Comparison of ENCODE assay signal across 8 mouse cellular contexts in genomic region chr13:21407341-21407740, GRCm38 (mm10). TPM values are rescaled to one million over a fixed set of nuclear protein-coding genes. Genes with fewer than 3 reads are reported as not detected.
DNase-seq lines count a peak whose midpoint lies in the region; ATAC-seq and TF ChIP-seq lines count a peak whose summit lies in the region.

No protein-coding gene starts in this region.

- H3K27me3 ChIP-seq in liver, embryonic 12.5 days (replicated peaks): no peaks in the 10 kb centered on the region
- no peaks in the 10 kb centered on the region for H3K27me3 ChIP-seq in liver, postnatal 0 days (ENCODE audit: insufficient read depth, low read length)
- no peaks in the 10 kb centered on the region for H3K27me3 ChIP-seq in heart, embryonic 14.5 days (ENCODE audit: control insufficient read depth, insufficient read depth, low read length)
- no peaks in the 10 kb centered on the region for H3K27me3 ChIP-seq in midbrain, postnatal 0 days (ENCODE audit: insufficient read depth, low read length)

- DNase-seq in cerebellum, adult 9-11 months: peak; percentile 16
- no peak for DNase-seq in liver, postnatal 0 days
- DNase-seq in midbrain, postnatal 0 days (ENCODE audit: low spot score): no peak
- no peak for DNase-seq in spleen, postnatal 4 days (ENCODE audit: low spot score in 2 of 2)
- DNase-seq in adrenal gland, postnatal 25 days: no peak

- WGBS in liver, embryonic 12.5 days (ENCODE audit: insufficient replicate concordance): 77% methylated on average over 11 of the region's 11 CpGs
- WGBS in liver, postnatal 0 days (ENCODE audit: insufficient replicate concordance): 86% methylated on average over 11 of the region's 11 CpGs
- WGBS in heart, embryonic 14.5 days: 74% methylated on average over 11 of the region's 11 CpGs
- 79% methylated on average over 11 of the region's 11 CpGs for WGBS in midbrain, postnatal 0 days

- H3K4me3 ChIP-seq in liver, embryonic 12.5 days: no peak overlapping the region
- no peak overlapping the region for H3K4me3 ChIP-seq in liver, postnatal 0 days (ENCODE audit: low read depth, low read length)
- H3K4me3 ChIP-seq in heart, embryonic 14.5 days (ENCODE audit: control insufficient read depth in 1 of 2, insufficient read depth in 1 of 2, low read depth in 1 of 2, low read length in 2 of 2): no peak overlapping the region; a peak in 1 of 4 replicates
- no peak overlapping the region for H3K4me3 ChIP-seq in midbrain, postnatal 0 days (ENCODE audit: low read depth, low read length)

- H3K9ac ChIP-seq in liver, embryonic 12.5 days: no peak overlapping the region
- no peak overlapping the region for H3K9ac ChIP-seq in liver, postnatal 0 days (replicated peaks)
- H3K9ac ChIP-seq in heart, embryonic 14.5 days (ENCODE audit: low read length): no peak overlapping the region
- H3K9ac ChIP-seq in midbrain, postnatal 0 days (replicated peaks; ENCODE audit: low read length, poor library complexity, severe bottlenecking): no peak overlapping the region

- peaks cover 22% of the 10 kb centered on the region for H3K4me1 ChIP-seq in liver, embryonic 12.5 days
- H3K4me1 ChIP-seq in liver, postnatal 0 days (ENCODE audit: insufficient read depth): peaks cover 12% of the 10 kb centered on the region; the same call in 1 of the 2 replicates
- no peaks in the 10 kb centered on the region; a peak in 1 of 4 replicates for H3K4me1 ChIP-seq in heart, embryonic 14.5 days (ENCODE audit: control insufficient read depth in 2 of 2, insufficient read depth in 2 of 2, low read length in 2 of 2)
- no peaks in the 10 kb centered on the region for H3K4me1 ChIP-seq in midbrain, postnatal 0 days (ENCODE audit: insufficient read depth, low read length)

- no peak for TF ChIP-seq EP300 in liver, postnatal 0 days (IDR thresholded peaks at IDR 0.05; ENCODE audit: low read depth)

- H3K9me3 ChIP-seq in liver, embryonic 12.5 days (replicated peaks): no peaks in the 10 kb centered on the region
- no peaks in the 10 kb centered on the region for H3K9me3 ChIP-seq in liver, postnatal 0 days (ENCODE audit: low read length)
- H3K9me3 ChIP-seq in heart, embryonic 14.5 days (ENCODE audit: control insufficient read depth, low read length): no peaks in the 10 kb centered on the region
- H3K9me3 ChIP-seq in midbrain, postnatal 0 days (ENCODE audit: low read length): no peaks in the 10 kb centered on the region

- peak overlapping the region; percentile 78 for H3K4me2 ChIP-seq in liver, embryonic 12.5 days
- no peak overlapping the region for H3K4me2 ChIP-seq in liver, postnatal 0 days (ENCODE audit: low read depth, low read length)
- H3K4me2 ChIP-seq in heart, embryonic 14.5 days (ENCODE audit: low read length): peak overlapping the region; percentile 71
- H3K4me2 ChIP-seq in midbrain, postnatal 0 days (ENCODE audit: low read depth, low read length, poor library complexity, severe bottlenecking): peak overlapping the region; percentile 63

- ATAC-seq in cerebellum, adult (ENCODE audit: insufficient number of reproducible peaks, low FRiP score, low TSS enrichment): no peak
- no peak for ATAC-seq in liver, embryonic 12.5 days
- ATAC-seq in liver, postnatal 0 days: no peak
- no peak for ATAC-seq in heart, embryonic 14.5 days (ENCODE audit: insufficient number of reproducible peaks, insufficient read depth, low FRiP score, low read depth)
- no peak for ATAC-seq in midbrain, postnatal 0 days (ENCODE audit: low FRiP score)

- H3K36me3 ChIP-seq in liver, embryonic 12.5 days: no peaks in the 10 kb centered on the region
- no peaks in the 10 kb centered on the region for H3K36me3 ChIP-seq in liver, postnatal 0 days (replicated peaks; ENCODE audit: insufficient read depth, low read length)
- H3K36me3 ChIP-seq in heart, embryonic 14.5 days (ENCODE audit: control insufficient read depth, insufficient read depth, low read length): no peaks in the 10 kb centered on the region
- H3K36me3 ChIP-seq in midbrain, postnatal 0 days (ENCODE audit: insufficient read depth, low read length): no peaks in the 10 kb centered on the region

- no peak for TF ChIP-seq CTCF in liver, postnatal 0 days (IDR thresholded peaks at IDR 0.05; ENCODE audit: low read depth)
- TF ChIP-seq CTCF in midbrain, postnatal 0 days (IDR thresholded peaks at IDR 0.05): no peak

- no peak overlapping the region; the same call in 1 of the 2 replicates for H3K27ac ChIP-seq in liver, embryonic 12.5 days
- H3K27ac ChIP-seq in liver, postnatal 0 days (ENCODE audit: low read depth): no peak overlapping the region
- H3K27ac ChIP-seq in heart, embryonic 14.5 days (replicated peaks in 1 of 2; ENCODE audit: control insufficient read depth in 1 of 2, insufficient read depth in 1 of 2, low read depth in 2 of 2, low read length in 2 of 2): peak overlapping the region; percentile 80 to 91
- 0 out of 2 replicates have a peak overlapping the region, but pooled peaks have one; percentile 79 for H3K27ac ChIP-seq in midbrain, postnatal 0 days (ENCODE audit: low read depth, low read length)

RNA-seq across cellular contexts. Expression of gene Zkscan3, which starts 4.8 kb away (rescaled TPM):
- 34.8 and 36.2 TPM in 2 replicates for polyA plus RNA-seq in liver, embryonic 12.5 days (2016; fragmentation: Nextera tagmentation; extraction: Ambion mirVana)
- polyA plus RNA-seq in liver, postnatal 0 days (2015; fragmentation: Nextera tagmentation; extraction: Ambion mirVana): 22.2 and 24.6 TPM in 2 replicates
- polyA plus RNA-seq in heart, embryonic 14.5 days (2014; fragmentation: Nextera tagmentation; extraction: Ambion mirVana): 67.1 and 67.3 TPM in 2 replicates
- total RNA-seq in midbrain, postnatal 0 days (2014; rRNA removed): 32.9 and 40.4 TPM in 2 replicates
- 37.9 and 40.4 TPM in 2 replicates for polyA plus RNA-seq in midbrain, postnatal 0 days (2015; fragmentation: Nextera tagmentation; extraction: Ambion mirVana)
- 79.0 and 81.0 TPM in 2 replicates for total RNA-seq in adrenal gland, postnatal 25 days (2021)

RNA-seq across cellular contexts. Expression of gene Pgbd1, which starts 33.5 kb away (rescaled TPM):
- 1.6 and 2.1 TPM in 2 replicates for polyA plus RNA-seq in liver, embryonic 12.5 days (2016; fragmentation: Nextera tagmentation; extraction: Ambion mirVana)
- 0.31 and 0.39 TPM in 2 replicates for polyA plus RNA-seq in liver, postnatal 0 days (2015; fragmentation: Nextera tagmentation; extraction: Ambion mirVana)
- polyA plus RNA-seq in heart, embryonic 14.5 days (2014; fragmentation: Nextera tagmentation; extraction: Ambion mirVana): 2.4 and 3.6 TPM in 2 replicates
- total RNA-seq in midbrain, postnatal 0 days (2014; rRNA removed): 2.8 and 3.3 TPM in 2 replicates
- polyA plus RNA-seq in midbrain, postnatal 0 days (2015; fragmentation: Nextera tagmentation; extraction: Ambion mirVana): 1.9 TPM in 2 replicates
- total RNA-seq in adrenal gland, postnatal 25 days (2021): 0.48 and 1.1 TPM in 2 replicates

RNA-seq across cellular contexts. Expression of gene Zscan12, which starts 44.7 kb away (rescaled TPM):
- 5.5 and 5.8 TPM in 2 replicates for polyA plus RNA-seq in liver, embryonic 12.5 days (2016; fragmentation: Nextera tagmentation; extraction: Ambion mirVana)
- 2.4 and 2.7 TPM in 2 replicates for polyA plus RNA-seq in liver, postnatal 0 days (2015; fragmentation: Nextera tagmentation; extraction: Ambion mirVana)
- polyA plus RNA-seq in heart, embryonic 14.5 days (2014; fragmentation: Nextera tagmentation; extraction: Ambion mirVana): 6.9 and 8.1 TPM in 2 replicates
- total RNA-seq in midbrain, postnatal 0 days (2014; rRNA removed): 5.0 and 6.4 TPM in 2 replicates
- polyA plus RNA-seq in midbrain, postnatal 0 days (2015; fragmentation: Nextera tagmentation; extraction: Ambion mirVana): 7.2 and 7.8 TPM in 2 replicates
- 9.8 and 13.3 TPM in 2 replicates for total RNA-seq in adrenal gland, postnatal 25 days (2021)

RNA-seq across cellular contexts. Expression of gene Zscan26, which starts 46.2 kb away (rescaled TPM):
- 9.1 and 10.4 TPM in 2 replicates for polyA plus RNA-seq in liver, embryonic 12.5 days (2016; fragmentation: Nextera tagmentation; extraction: Ambion mirVana)
- polyA plus RNA-seq in liver, postnatal 0 days (2015; fragmentation: Nextera tagmentation; extraction: Ambion mirVana): 13.3 and 15.2 TPM in 2 replicates
- 28.1 and 29.9 TPM in 2 replicates for polyA plus RNA-seq in heart, embryonic 14.5 days (2014; fragmentation: Nextera tagmentation; extraction: Ambion mirVana)
- total RNA-seq in midbrain, postnatal 0 days (2014; rRNA removed): 22.6 and 25.8 TPM in 2 replicates
- 19.4 and 20.1 TPM in 2 replicates for polyA plus RNA-seq in midbrain, postnatal 0 days (2015; fragmentation: Nextera tagmentation; extraction: Ambion mirVana)
- total RNA-seq in adrenal gland, postnatal 25 days (2021): 43.4 and 44.2 TPM in 2 replicates

Comparison
In these comparisons a context has a peak if more than half of its experiments do, and no peak if none do; other contexts are left out.
1. H3K27ac ChIP-seq: peak in heart, embryonic 14.5 days (2 of 2) and midbrain, postnatal 0 days (single experiment); none in liver, embryonic 12.5 days (single experiment) and liver, postnatal 0 days (single experiment).